Mouse (Mus musculus): ENCODE measurements at regions not wholly inside any gene's neighbourhood (a gene's known extent, or its start where the extent isn't known, plus 50 kb on each side); places are given as distances from the start of the nearest gene placed in this dataset.

- no peak for ATAC-seq (ENCODE audit: insufficient number of reproducible peaks, low FRiP score, low TSS enrichment)
Measured at GRCm38 (mm10) chr10:37194131-37194797, 55.5 kb upstream of the Marcks start.

- ATAC-seq (ENCODE audit: insufficient number of reproducible peaks, low FRiP score, low TSS enrichment): no peak
Measured at GRCm38 (mm10) chr10:37192661-37193060, 53.9 kb upstream of the Marcks start.

GRCm38 (mm10) chr10:37190092-37190491 lies 51.4 kb upstream of the Marcks start:
- no peak for ATAC-seq (ENCODE audit: insufficient number of reproducible peaks, low FRiP score, low TSS enrichment)
